Mouse (Mus musculus): ENCODE data around the gene Csad.

DNA sequence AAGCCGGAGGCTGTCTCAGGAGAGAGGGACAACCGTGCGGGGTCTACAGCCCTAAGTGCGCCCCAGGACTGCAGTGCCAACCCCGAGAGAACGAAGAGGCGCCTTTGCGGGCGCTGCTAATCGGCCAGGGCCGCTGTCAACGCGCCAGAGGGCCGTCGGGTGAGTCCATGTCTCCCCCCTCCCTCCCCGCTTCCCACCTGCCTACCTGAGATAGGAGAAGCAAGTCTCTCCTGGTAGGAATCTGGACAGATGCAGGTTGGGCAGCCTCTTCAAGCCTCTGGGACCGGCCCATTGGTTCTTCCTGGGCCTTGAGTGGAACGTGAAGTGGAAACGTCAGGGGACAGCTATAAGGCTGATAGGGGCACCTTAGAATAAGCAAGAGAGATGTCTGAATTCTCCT is 59.8 kb downstream of the Csad start:
- TF ChIP-seq CTCF (IDR thresholded peaks at IDR 0.05; ENCODE audit: insufficient read depth, low read depth, low read length) (no peak), POLR2A (IDR thresholded peaks at IDR 0.05; ENCODE audit: insufficient read depth, low read depth, low read length) (no peak)

Measured in olfactory bulb, adult 2 months (tissue).